Mouse (Mus musculus): ENCODE results near the gene Map3k5. TPM values are rescaled to one million over a fixed set of nuclear protein-coding genes. Genes with fewer than 3 reads are reported as not detected.

Map3k5 gene
- polyA plus RNA-seq, 1 experiment = 1.0 TPM

GRCm38 (mm10) chr10:20155401-20155800, 221.1 kb downstream of the Map3k5 start:
- Histone ChIP-seq H3K4me1 (ENCODE audit: control insufficient read depth, insufficient read depth, low read length) (no peaks in the 10 kb centered on the region; the same call in none of the 2 replicates), H3K27me3 (ENCODE audit: control insufficient read depth, insufficient read depth, low read length) (no peaks in the 10 kb centered on the region), H3K27ac (ENCODE audit: control insufficient read depth, insufficient read depth, low read depth, low read length) (peak overlapping the region; percentile 42; the same call in 1 of the 2 replicates), H3K36me3 (ENCODE audit: control insufficient read depth, insufficient read depth, low read length) (no peaks in the 10 kb centered on the region), H3K4me3 (ENCODE audit: control insufficient read depth, low read depth, low read length) (no peak overlapping the region)
- TF ChIP-seq CTCF (IDR thresholded peaks at IDR 0.05; ENCODE audit: control insufficient read depth, insufficient read depth, insufficient replicate concordance, low read depth, low read length) = no peak
- TF ChIP-seq POLR2A (IDR thresholded peaks at IDR 0.05; ENCODE audit: control insufficient read depth, low read depth, low read length) = no peak

- no peak for TF ChIP-seq POLR2A (IDR thresholded peaks at IDR 0.05; ENCODE audit: control insufficient read depth, low read depth, low read length)
- TF ChIP-seq CTCF (IDR thresholded peaks at IDR 0.05; ENCODE audit: control insufficient read depth, insufficient read depth, insufficient replicate concordance, low read depth, low read length) = no peak
- Histone ChIP-seq H3K27me3 (ENCODE audit: control insufficient read depth, insufficient read depth, low read length) (no peaks in the 10 kb centered on the region), H3K36me3 (ENCODE audit: control insufficient read depth, insufficient read depth, low read length) (no peaks in the 10 kb centered on the region), H3K4me3 (ENCODE audit: control insufficient read depth, low read depth, low read length) (no peak overlapping the region), H3K27ac (ENCODE audit: control insufficient read depth, insufficient read depth, low read depth, low read length) (no peak overlapping the region), H3K4me1 (ENCODE audit: control insufficient read depth, insufficient read depth, low read length) (no peaks in the 10 kb centered on the region; the same call in none of the 2 replicates)
Observed at GRCm38 (mm10) chr10:20157021-20157726, 222.9 kb downstream of the Map3k5 start.

- H3K36me3 ChIP-seq (ENCODE audit: control insufficient read depth, insufficient read depth, low read length) = no peaks in the 10 kb centered on the region
- no peaks in the 10 kb centered on the region for H3K27me3 ChIP-seq (ENCODE audit: control insufficient read depth, insufficient read depth, low read length)
- no peak for TF ChIP-seq POLR2A (IDR thresholded peaks at IDR 0.05; ENCODE audit: control insufficient read depth, low read depth, low read length)
- no peak for TF ChIP-seq CTCF (IDR thresholded peaks at IDR 0.05; ENCODE audit: control insufficient read depth, insufficient read depth, insufficient replicate concordance, low read depth, low read length)
- H3K27ac ChIP-seq (ENCODE audit: control insufficient read depth, insufficient read depth, low read depth, low read length) = no peak overlapping the region
- H3K4me1 ChIP-seq (ENCODE audit: control insufficient read depth, insufficient read depth, low read length) = no peaks in the 10 kb centered on the region; the same call in none of the 2 replicates
- H3K4me3 ChIP-seq (ENCODE audit: control insufficient read depth, low read depth, low read length) = no peak overlapping the region
Observed at GRCm38 (mm10) chr10:20158756-20159155, 224.5 kb downstream of the Map3k5 start.

- Histone ChIP-seq H3K27me3 (ENCODE audit: control insufficient read depth, insufficient read depth, low read length) (no peaks in the 10 kb centered on the region), H3K27ac (ENCODE audit: control insufficient read depth, insufficient read depth, low read depth, low read length) (no peak overlapping the region), H3K4me3 (ENCODE audit: control insufficient read depth, low read depth, low read length) (no peak overlapping the region), H3K4me1 (ENCODE audit: control insufficient read depth, insufficient read depth, low read length) (no peaks in the 10 kb centered on the region; the same call in none of the 2 replicates), H3K36me3 (ENCODE audit: control insufficient read depth, insufficient read depth, low read length) (no peaks in the 10 kb centered on the region)
- TF ChIP-seq POLR2A (IDR thresholded peaks at IDR 0.05; ENCODE audit: control insufficient read depth, low read depth, low read length) (no peak), CTCF (IDR thresholded peaks at IDR 0.05; ENCODE audit: control insufficient read depth, insufficient read depth, insufficient replicate concordance, low read depth, low read length) (no peak)
Observed at GRCm38 (mm10) chr10:20159308-20159707, 225.0 kb downstream of the Map3k5 start.

- H3K27me3 ChIP-seq (ENCODE audit: control insufficient read depth, insufficient read depth, low read length) = no peaks in the 10 kb centered on the region
- no peaks in the 10 kb centered on the region; the same call in 1 of the 2 replicates for H3K4me1 ChIP-seq (ENCODE audit: control insufficient read depth, insufficient read depth, low read length)
- no peaks in the 10 kb centered on the region for H3K36me3 ChIP-seq (ENCODE audit: control insufficient read depth, insufficient read depth, low read length)
- no peak for TF ChIP-seq CTCF (IDR thresholded peaks at IDR 0.05; ENCODE audit: control insufficient read depth, insufficient read depth, insufficient replicate concordance, low read depth, low read length)
- TF ChIP-seq POLR2A (IDR thresholded peaks at IDR 0.05; ENCODE audit: control insufficient read depth, low read depth, low read length) = no peak
- no peak overlapping the region for H3K4me3 ChIP-seq (ENCODE audit: control insufficient read depth, low read depth, low read length)
- H3K27ac ChIP-seq (ENCODE audit: control insufficient read depth, insufficient read depth, low read depth, low read length) = no peak overlapping the region
Observed at GRCm38 (mm10) chr10:20160914-20161313, 226.6 kb downstream of the Map3k5 start.

- no peak for TF ChIP-seq POLR2A (IDR thresholded peaks at IDR 0.05; ENCODE audit: control insufficient read depth, low read depth, low read length)
- TF ChIP-seq CTCF (IDR thresholded peaks at IDR 0.05; ENCODE audit: control insufficient read depth, insufficient read depth, insufficient replicate concordance, low read depth, low read length) = no peak
- no peaks in the 10 kb centered on the region for H3K27me3 ChIP-seq (ENCODE audit: control insufficient read depth, insufficient read depth, low read length)
Observed at GRCm38 (mm10) chr10:20164810-20165209, 230.5 kb downstream of the Map3k5 start.

GRCm38 (mm10) chr10:20166797-20167196, 232.5 kb downstream of the Map3k5 start:
- H3K4me1 ChIP-seq (ENCODE audit: control insufficient read depth, insufficient read depth, low read length) = peaks cover 5% of the 10 kb centered on the region
- no peaks in the 10 kb centered on the region for H3K36me3 ChIP-seq (ENCODE audit: control insufficient read depth, insufficient read depth, low read length)
- no peak overlapping the region for H3K4me3 ChIP-seq (ENCODE audit: control insufficient read depth, low read depth, low read length)
- no peak for TF ChIP-seq CTCF (IDR thresholded peaks at IDR 0.05; ENCODE audit: control insufficient read depth, insufficient read depth, insufficient replicate concordance, low read depth, low read length)
- TF ChIP-seq POLR2A (IDR thresholded peaks at IDR 0.05; ENCODE audit: control insufficient read depth, low read depth, low read length) = no peak
- H3K27ac ChIP-seq (ENCODE audit: control insufficient read depth, insufficient read depth, low read depth, low read length) = no peak overlapping the region
- H3K27me3 ChIP-seq (ENCODE audit: control insufficient read depth, insufficient read depth, low read length) = no peaks in the 10 kb centered on the region

More at GRCm38 (mm10) chr10:20164810-20165209, 230.5 kb downstream of the Map3k5 start:
- Histone ChIP-seq H3K27ac (ENCODE audit: control insufficient read depth, insufficient read depth, low read depth, low read length) (no peak overlapping the region), H3K4me1 (ENCODE audit: control insufficient read depth, insufficient read depth, low read length) (no peaks in the 10 kb centered on the region; the same call in 1 of the 2 replicates), H3K36me3 (ENCODE audit: control insufficient read depth, insufficient read depth, low read length) (no peaks in the 10 kb centered on the region), H3K4me3 (ENCODE audit: control insufficient read depth, low read depth, low read length) (no peak overlapping the region)

All from testis, adult 2 months (tissue).